Mouse (Mus musculus) left cerebral cortex, adult 8-10 months (tissue): Measurements from ENCODE around the gene Npas3. TPM values are rescaled to one million over a fixed set of nuclear protein-coding genes. Genes with fewer than 3 reads are reported as not detected.

Source experiments
- DNase-seq, 2 experiments: peaks; one replicate each; pipeline ENCODE4 v3.0.0; 2022; ENCODE audit warnings: low spot score in 2 of 2
- total RNA-seq, 4 experiments: library from RNA; stranded (reverse); gene quantifications; 2 replicates each; pipeline ENCODE4 v1.2.4; 2022

Gene Npas3
- total RNA-seq, 4 experiments from 2014 or later = 18.8 to 28.2 (median 23.8) TPM

GRCm38 (mm10) chr12:53692471-53692870 is 444.0 kb downstream of the Npas3 start:
- DNase-seq = no peak

DNA sequence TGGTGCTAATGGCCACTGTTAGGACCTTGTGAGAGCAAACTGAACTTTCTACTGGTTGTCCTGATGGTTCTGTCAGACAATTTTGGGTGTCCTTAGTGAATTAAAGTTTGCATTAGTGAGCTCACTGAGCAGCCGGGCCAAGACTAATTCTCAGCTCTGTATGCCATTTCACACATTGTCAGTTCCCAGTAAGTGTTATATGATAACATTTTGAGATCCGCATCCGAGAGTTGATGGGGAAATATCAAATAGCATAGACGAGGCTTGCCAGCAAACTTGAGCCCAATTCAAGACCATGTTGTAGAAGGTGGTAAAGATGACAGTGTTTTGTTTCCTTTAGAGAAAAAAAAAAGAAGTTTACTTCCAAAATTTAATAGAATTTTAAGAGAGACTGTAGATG is 445.9 kb downstream of the Npas3 start:
- no peak for DNase-seq

DNA sequence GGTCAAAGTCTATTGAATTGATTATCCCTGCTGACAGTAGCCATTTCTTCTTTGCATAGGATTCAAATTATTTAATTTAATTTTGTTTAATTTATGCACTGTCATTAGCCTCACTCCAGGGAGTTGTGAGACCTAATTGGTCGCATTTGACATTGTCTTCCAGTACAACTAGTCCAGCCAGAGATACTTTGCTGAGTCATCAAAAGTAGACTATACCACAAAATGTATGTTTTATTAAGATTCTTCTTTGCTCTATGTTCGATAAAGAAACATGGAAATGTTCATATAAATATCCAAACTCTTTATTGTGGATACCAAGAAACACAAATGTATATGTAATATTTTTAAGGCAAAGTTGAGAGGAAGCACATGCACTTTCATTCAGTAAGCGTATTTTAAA is 446.8 kb downstream of the Npas3 start:
- DNase-seq = no peak

DNA sequence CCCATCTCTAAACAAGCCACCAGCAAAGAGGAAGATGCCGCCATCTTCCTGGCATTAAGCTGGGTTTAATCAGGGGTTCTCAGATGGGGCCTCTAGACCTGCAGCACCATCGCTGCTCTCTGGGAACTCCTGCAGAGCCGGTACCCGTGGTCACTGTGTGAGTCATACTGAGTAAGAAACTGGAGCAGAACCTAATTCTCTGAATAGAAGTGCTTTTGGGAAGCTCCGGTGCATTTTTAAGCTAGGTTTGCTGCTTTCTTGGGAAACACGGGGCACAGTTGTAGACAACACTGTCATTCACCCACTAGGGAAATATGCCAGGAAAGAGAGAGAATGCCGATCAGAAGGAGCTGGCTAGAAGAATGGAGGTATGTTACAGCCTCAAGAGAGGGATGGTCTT is 449.2 kb downstream of the Npas3 start:
- DNase-seq = no peak

DNA sequence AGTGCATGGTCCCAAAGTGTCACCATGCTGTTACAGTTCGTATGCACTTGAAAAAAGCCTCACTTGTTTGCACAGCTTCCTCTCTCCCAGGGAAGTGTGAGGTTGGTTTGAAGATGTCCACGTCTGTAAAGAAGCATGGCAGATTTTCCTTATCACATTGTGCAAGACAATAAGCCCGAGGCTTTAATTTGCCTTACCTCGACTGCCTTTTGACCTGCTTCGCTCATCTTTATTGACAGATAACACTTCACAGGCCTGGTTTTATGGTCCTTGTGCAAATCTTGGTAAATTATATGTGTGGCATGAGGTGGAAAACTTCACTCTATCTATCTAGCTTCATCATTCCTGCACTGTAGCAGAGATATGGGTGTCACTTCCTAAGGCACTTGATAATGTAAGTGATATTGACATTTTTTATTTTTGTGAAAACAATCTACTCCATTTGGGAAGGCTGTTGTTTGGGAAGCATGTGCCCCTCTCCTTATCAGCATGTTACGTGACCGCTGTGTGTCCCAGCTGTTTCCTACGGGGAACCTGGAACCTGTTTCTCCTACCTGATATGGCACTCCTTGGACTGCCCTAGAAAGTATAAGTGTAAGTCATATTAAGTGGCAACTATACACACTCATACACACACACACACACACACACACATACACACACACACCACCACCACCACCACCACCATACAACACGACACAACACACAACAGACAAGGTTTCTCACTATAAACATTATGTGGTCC is 450.2 kb downstream of the Npas3 start:
- no peak for DNase-seq

DNA sequence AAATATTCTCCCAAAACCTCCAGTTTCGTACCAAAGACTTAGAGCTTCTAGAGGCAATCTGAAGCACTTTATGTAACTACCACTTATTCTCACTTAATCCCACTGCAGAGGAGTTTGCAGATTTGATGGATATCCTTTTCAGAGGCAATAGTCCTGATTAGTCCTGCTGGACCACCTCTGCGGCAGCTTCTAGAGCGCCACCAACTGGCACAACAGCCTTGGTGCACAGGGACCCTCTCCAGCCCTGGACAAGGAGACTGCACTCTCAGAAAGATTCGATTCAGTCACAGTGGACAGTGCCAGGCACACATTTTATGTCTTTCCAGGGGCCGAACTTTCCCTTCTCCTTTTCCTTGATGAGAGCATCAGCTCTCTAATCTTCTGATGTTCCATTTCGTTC is 471.4 kb downstream of the Npas3 start:
- no peak for DNase-seq

- DNase-seq = no peak
Measured at GRCm38 (mm10) chr12:53722156-53722555, 473.7 kb downstream of the Npas3 start.

DNA sequence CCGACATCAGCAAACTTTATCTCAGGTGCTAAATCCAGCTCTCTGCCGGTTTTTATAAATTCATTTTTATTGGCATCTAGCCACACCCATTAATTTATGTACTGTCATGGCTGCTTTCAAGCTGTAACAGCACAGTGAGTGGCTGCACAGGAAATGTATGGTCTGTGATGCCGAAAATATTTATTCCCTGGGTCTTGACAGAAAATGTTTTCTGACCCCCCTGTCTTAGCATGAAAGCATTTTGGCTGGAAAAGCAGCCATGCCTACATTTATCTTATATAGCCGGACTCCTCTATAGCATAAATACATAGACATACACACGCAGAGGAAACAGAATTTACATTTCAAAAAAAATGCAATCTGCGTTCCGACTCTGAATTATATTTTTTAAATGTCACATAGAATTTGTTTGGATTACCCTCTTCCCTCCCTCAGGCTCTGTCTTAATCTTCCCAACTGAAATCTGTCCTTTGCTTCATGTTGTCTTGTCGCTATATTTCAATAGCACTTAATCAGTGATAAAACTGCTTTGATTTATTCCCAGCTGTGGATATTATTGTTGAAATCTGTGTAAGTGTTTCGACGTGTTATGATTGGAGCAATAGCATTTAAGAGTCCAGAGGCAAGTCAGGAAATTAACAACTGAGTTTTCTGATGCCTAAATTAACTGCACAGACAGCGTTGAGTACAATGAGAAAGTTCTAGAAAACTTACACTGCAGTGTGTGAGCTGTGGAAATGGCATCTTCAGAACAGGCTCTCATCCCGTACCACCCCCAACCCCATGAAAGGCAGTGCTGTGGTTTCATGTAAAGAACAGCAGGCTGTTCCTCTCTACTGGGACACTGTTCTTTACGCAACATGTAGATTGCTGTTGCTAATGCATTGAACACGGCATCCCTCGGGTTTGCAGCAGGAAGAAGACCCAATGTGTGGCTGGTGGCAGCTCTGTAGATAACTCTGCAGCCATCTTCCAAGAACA is 474.5 kb downstream of the Npas3 start:
- DNase-seq = no peak

- no peak for DNase-seq
Measured at GRCm38 (mm10) chr12:53729275-53729674, 480.8 kb downstream of the Npas3 start.

DNA sequence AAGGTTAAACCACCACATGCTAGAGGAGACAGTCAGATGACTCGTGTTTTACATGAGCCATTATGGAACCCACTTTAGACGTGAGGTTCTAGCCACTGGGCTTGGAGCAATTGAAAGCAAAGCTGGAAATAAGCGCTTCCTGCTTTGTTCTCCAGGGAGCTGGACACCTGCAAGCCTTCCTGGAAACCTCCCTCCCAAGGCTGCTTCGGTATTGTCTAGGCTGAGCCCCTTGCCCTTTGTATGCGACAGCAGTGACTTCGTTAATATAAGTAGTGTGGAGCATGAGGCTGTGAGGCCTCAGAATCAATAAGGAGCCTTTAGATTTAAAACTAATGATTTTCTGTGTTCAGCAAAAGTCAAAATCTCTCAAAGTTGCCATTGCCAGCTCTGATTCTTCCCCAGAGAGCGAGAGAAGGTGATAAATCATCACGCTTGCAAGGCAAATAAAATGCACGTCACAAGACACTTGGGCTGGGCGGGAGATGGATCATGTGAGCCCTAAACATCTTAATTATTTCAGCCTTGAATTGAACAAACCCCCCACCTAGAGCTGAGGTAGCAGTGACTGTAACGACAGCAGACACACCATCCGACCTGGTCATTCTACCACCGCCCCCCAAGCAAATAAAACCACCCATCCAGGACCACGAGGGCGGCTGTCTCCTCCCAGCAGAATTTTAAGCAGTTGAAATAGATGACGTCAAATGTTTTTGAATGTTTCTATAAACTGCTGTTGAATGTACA is 490.2 kb downstream of the Npas3 start:
- no peak for DNase-seq

DNA sequence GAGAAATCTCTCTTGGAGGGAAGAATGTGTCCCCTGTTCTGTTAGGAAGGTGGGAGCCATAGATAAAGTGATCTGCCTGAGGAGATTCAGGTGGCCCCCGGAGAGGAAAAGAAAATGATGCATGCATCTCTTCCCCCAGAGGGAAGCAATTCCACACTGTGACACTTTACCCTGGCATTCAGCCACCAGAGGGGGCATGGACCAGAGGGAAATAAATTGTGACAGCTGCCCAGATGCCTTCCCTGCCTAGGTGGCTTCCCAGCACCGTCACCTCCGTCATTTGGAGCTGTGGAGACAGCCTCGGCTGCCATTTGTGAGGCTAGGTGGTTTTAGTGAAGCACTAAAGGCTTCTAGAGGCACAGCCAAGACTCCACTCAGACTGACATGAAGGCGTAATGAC is 498.2 kb downstream of the Npas3 start:
- no peak for DNase-seq

DNA sequence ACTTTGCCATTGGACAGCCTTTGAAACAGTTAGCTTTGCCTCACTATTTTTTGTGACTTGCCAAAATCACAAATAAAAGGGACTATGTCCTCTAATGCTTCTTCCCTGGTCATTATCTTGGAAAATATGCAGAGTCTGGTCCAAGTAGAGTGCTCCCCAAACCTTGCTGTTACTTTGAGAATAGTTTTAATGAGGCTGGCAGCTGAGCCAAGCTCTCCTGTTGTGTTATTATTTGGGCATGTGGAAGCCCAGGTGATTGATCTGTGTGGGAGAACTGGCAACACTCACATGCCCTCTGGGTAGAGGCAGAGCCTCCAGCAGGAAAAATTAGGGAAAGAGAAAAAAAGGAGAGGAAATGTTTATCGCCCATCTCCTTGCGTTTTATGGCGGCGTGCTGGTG is 500.9 kb downstream of the Npas3 start:
- DNase-seq = peak in 1 of 2 experiments; percentile 57

DNA sequence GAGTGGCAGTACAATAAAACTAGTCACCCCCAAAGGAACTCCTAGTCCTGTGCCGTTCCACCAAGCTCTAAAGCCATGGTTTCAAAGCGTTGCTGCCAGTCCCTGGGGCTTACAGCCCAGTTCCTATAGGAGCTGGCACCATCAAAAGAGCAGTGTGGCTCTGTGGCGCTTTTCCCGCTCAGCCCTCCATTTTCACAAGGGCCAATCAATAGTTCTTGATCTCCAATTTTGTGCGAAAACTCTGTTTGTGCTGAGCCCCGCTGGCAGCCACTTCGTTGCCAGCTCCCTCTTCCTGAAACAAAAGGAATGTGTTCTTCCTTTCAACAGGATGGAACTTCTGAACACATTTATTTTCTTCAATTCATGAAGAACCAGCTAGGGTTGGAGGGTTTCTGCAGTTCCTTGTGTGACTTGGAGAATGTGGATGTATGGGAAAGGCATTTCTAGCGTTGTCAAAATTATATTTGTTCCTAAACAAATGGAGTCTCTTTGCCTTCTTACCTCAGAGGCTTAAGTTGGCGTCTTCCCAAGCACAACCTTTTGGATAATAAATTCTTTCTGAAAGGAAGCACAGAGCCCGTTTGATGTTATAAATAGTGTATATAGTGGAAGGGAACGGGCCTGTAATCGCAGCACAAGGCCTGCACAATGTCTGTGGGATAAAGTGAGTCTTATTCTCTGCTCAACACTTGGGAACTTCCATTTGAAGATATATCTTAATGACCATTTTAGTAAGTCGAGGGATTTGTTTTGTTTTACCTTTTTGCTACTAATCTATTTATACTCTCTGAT is 504.0 kb downstream of the Npas3 start:
- DNase-seq = no peak

DNA sequence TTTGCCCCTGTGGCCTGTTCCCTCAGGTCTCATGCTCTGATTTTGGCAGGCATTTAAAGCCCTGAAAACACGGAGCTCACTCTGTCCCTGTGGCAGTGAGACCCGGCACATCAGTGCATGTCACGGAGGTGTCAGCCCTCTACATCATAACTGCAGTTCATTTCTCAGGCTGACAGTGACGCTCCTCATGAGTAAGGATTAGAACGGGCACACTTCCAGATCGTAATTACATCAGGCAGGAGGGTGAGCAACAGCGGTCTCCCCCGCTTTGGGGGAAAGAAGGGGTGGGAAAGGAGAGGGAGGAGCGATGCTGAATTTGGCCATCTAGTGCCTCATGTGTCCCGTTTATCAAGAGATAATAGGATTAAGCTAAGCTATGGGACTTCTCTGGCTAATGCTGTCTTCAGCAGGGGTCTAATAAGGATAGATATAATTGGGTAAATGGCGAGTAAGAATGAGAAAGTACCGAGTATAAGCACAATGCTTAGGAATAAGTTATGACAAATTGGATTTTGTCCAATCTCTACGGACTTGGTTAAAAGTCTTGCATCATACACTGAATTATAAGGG is 505.0 kb downstream of the Npas3 start:
- DNase-seq = no peak

GRCm38 (mm10) chr12:53754236-53754635 is 505.8 kb downstream of the Npas3 start:
- no peak for DNase-seq

GRCm38 (mm10) chr12:53757631-53758030 is 509.2 kb downstream of the Npas3 start:
- no peak for DNase-seq

- DNase-seq = no peak
Measured at GRCm38 (mm10) chr12:53758356-53758755, 509.9 kb downstream of the Npas3 start.

GRCm38 (mm10) chr12:53764143-53764542 is 515.7 kb downstream of the Npas3 start:
- no peak for DNase-seq

GRCm38 (mm10) chr12:53768392-53768791 is 519.9 kb downstream of the Npas3 start:
- no peak for DNase-seq

- no peak for DNase-seq
Measured at GRCm38 (mm10) chr12:53771394-53771936, 523.0 kb downstream of the Npas3 start.
